Mouse (Mus musculus) bone marrow, adult 2 months (tissue): ENCODE data around the gene Zscan20.

ENCODE experiments used
- CTCF ChIP-seq: fragments of 200-500 bp; IDR thresholded peaks from 2 replicates; pipeline ENCODE4 v1.5.1; 2011; ENCODE audit warnings: low read length, control low read depth; ENCODE audit not compliant: control insufficient read depth, insufficient read depth
- POLR2A ChIP-seq: fragments of 200-500 bp; IDR thresholded peaks from 2 replicates; pipeline ENCODE4 v1.6.1; 2011; ENCODE audit warnings: low read depth, mild to moderate bottlenecking, control low read depth, low read length, borderline replicate concordance; ENCODE audit not compliant: control insufficient read depth

DNA sequence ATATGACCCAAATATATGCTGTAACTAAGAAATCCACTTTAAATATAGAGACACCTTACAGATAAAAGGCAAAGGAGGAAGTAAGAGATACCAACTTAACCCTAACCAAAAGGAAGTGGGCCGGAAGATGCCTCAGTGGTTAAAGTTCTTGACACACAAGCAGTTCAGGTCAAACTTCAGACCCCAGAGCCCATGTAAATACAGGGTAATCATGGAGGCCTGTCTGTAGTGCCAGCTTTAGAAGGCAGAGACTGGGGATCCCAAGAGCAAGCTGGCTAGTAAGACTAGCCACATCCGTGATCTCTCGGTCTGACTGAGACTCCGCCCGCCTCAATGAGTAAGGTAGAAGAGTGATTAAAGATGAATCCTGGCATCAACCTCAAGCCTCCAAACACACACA, 15.8 kb downstream of the Zscan20 start:
- TF ChIP-seq CTCF: no peak
- TF ChIP-seq POLR2A: no peak
